Mouse (Mus musculus) liver, adult 2 months (tissue): Measurements from ENCODE around the gene Vac14. TPM values are rescaled to one million over a fixed set of nuclear protein-coding genes. Genes with fewer than 3 reads are reported as not detected.

ENCODE experiments used
- DNase-seq: peaks from one replicate; pipeline ENCODE4 v3.0.0-alpha.2; 2011; ENCODE audit warnings: low read depth, low spot score; ENCODE audit errors: extremely low read depth
- H3K27ac ChIP-seq: fragments of 200-500 bp; replicated peaks from 2 replicates; pipeline ENCODE4 v1.5.1; 2012; ENCODE audit warnings: low read depth, mild to moderate bottlenecking, control low read depth, inconsistent platforms, low read length; ENCODE audit not compliant: insufficient read depth
- H3K27me3 ChIP-seq: fragments of 200-500 bp; 2 replicates; pipeline ENCODE4 v1.6.1; 2012; ENCODE audit warnings: mild to moderate bottlenecking, moderate library complexity, low read length, inconsistent platforms; ENCODE audit not compliant: control insufficient read depth, insufficient read depth
- H3K36me3 ChIP-seq: fragments of 200-500 bp; 2 replicates; pipeline ENCODE4 v1.6.1; 2012; ENCODE audit warnings: low read length, inconsistent platforms; ENCODE audit not compliant: control insufficient read depth, insufficient read depth
- H3K4me1 ChIP-seq: fragments of 200-500 bp; 2 replicates; pipeline ENCODE4 v1.6.1; 2011; ENCODE audit warnings: low read length; ENCODE audit not compliant: control insufficient read depth, insufficient read depth
- H3K4me3 ChIP-seq: fragments of 200-500 bp; 2 replicates; pipeline ENCODE4 v1.5.1; 2011; ENCODE audit warnings: low read depth, mild to moderate bottlenecking, control low read depth, low read length, moderate library complexity; ENCODE audit not compliant: insufficient read depth
- H3K79me2 ChIP-seq: fragments of 200-500 bp; 2 replicates; pipeline ENCODE4 v1.6.1; 2012; ENCODE audit warnings: inconsistent platforms, mild to moderate bottlenecking, low read length, moderate library complexity; ENCODE audit not compliant: control insufficient read depth, insufficient read depth
- H3K9ac ChIP-seq: fragments of 200-500 bp; 2 replicates; pipeline ENCODE4 v1.6.1; 2012; ENCODE audit warnings: low read depth, mild to moderate bottlenecking, control low read depth, inconsistent platforms, low read length
- CTCF ChIP-seq: fragments of 200-500 bp; IDR thresholded peaks from 2 replicates; pipeline ENCODE4 v1.5.1; 2011; ENCODE audit warnings: low read depth, low read length, control low read depth
- POLR2A ChIP-seq: fragments of 200-500 bp; IDR thresholded peaks from 2 replicates; pipeline ENCODE4 v1.6.1; 2011; ENCODE audit warnings: low read length, control low read depth; ENCODE audit not compliant: insufficient read depth; ENCODE audit errors: extremely low read depth
- WGBS: fragments of 180-500 bp; shearing (Covaris S2); methylation state at CpG from one replicate; pipeline ENCODE4 v1.1.7; 2018; 5-methylcytosine and 5-hydroxymethylcytosine counted together
- polyA plus RNA-seq: library from polyadenylated mRNA; depleted of rRNA; stranded (reverse); fragments of >200 nt; gene quantifications from 2 replicates; pipeline ENCODE4 v1.2.3, GENCODE M21; 2012; rRNA removed
- total RNA-seq: library from RNA; depleted of rRNA; stranded (reverse); fragments of >200 nt; gene quantifications from 2 replicates; pipeline ENCODE4 v1.2.3, GENCODE M21; 2014; rRNA removed

The Vac14 gene
- total RNA-seq (6.7 and 7.9 TPM in 2 replicates), polyA plus RNA-seq (22.9 and 25.0 TPM in 2 replicates)

GRCm38 (mm10) chr8:110618391-110619207 is at the start of gene Vac14:
Gene Vac14, plus strand, starts transcription at chr8:110618585.
- peaks cover 18% of the 10 kb centered on the region for H3K4me1 ChIP-seq
- DNase-seq = peak; percentile 83
- peak; percentile 60; the same call in 1 of the 2 replicates for TF ChIP-seq POLR2A
- no peak for TF ChIP-seq CTCF
- H3K9ac ChIP-seq = peak within 1 kb of the TSS; percentile 90
- H3K36me3 ChIP-seq = no peaks in the 10 kb centered on the region
- H3K4me3 ChIP-seq = peak within 1 kb of the TSS; percentile 91
- H3K27me3 ChIP-seq = no peaks in the 10 kb centered on the region
- under 1% methylated on average over 67 of the region's 67 CpGs for WGBS
- H3K79me2 ChIP-seq = peaks cover 30% of the 10 kb centered on the region
- H3K27ac ChIP-seq = peak within 1 kb of the TSS; percentile 46

GRCm38 (mm10) chr8:110592641-110593040 is 25.7 kb upstream of the Vac14 start:
- no peaks in the 10 kb centered on the region for H3K4me1 ChIP-seq
- no peak overlapping the region for H3K27ac ChIP-seq
- H3K79me2 ChIP-seq = no peaks in the 10 kb centered on the region
- H3K4me3 ChIP-seq = no peak overlapping the region
- H3K36me3 ChIP-seq = no peaks in the 10 kb centered on the region
- WGBS = 71% methylated on average over 9 of the region's 9 CpGs
- no peaks in the 10 kb centered on the region for H3K27me3 ChIP-seq
- no peak overlapping the region for H3K9ac ChIP-seq
- TF ChIP-seq POLR2A (no peak), CTCF (no peak)
- DNase-seq = no peak

GRCm38 (mm10) chr8:110594164-110594563 is 24.2 kb upstream of the Vac14 start:
- H3K36me3 ChIP-seq = no peaks in the 10 kb centered on the region
- TF ChIP-seq POLR2A (no peak), CTCF (no peak)
- DNase-seq = no peak
- 65% methylated on average over 6 of the region's 6 CpGs for WGBS
- no peaks in the 10 kb centered on the region for H3K79me2 ChIP-seq
- no peaks in the 10 kb centered on the region for H3K4me1 ChIP-seq
- H3K9ac ChIP-seq = no peak overlapping the region
- H3K27ac ChIP-seq = no peak overlapping the region
- no peak overlapping the region for H3K4me3 ChIP-seq
- no peaks in the 10 kb centered on the region for H3K27me3 ChIP-seq

GRCm38 (mm10) chr8:110604556-110604955 is 13.8 kb upstream of the Vac14 start:
- WGBS = 10% methylated on average over 1 of the region's 1 CpGs

GRCm38 (mm10) chr8:110605401-110606015 is 12.9 kb upstream of the Vac14 start:
- no peaks in the 10 kb centered on the region for H3K79me2 ChIP-seq
- H3K27me3 ChIP-seq = no peaks in the 10 kb centered on the region
- TF ChIP-seq CTCF (no peak), POLR2A (no peak)
- H3K4me1 ChIP-seq = no peaks in the 10 kb centered on the region
- no peak overlapping the region for H3K4me3 ChIP-seq
- no peak for DNase-seq
- no peak overlapping the region for H3K9ac ChIP-seq
- WGBS = 66% methylated on average over 6 of the region's 6 CpGs
- H3K27ac ChIP-seq = no peak overlapping the region
- no peaks in the 10 kb centered on the region for H3K36me3 ChIP-seq

More at GRCm38 (mm10) chr8:110604556-110604955, 13.8 kb upstream of the Vac14 start:
- no peak overlapping the region for H3K27ac ChIP-seq
- H3K4me3 ChIP-seq = no peak overlapping the region
- H3K27me3 ChIP-seq = no peaks in the 10 kb centered on the region
- no peak for TF ChIP-seq POLR2A
- TF ChIP-seq CTCF = 0 out of 2 replicates have a peak, but pooled peaks have one; percentile 11
- H3K9ac ChIP-seq = no peak overlapping the region
- no peaks in the 10 kb centered on the region for H3K36me3 ChIP-seq
- H3K4me1 ChIP-seq = no peaks in the 10 kb centered on the region
- DNase-seq = no peak
- no peaks in the 10 kb centered on the region for H3K79me2 ChIP-seq
